Mouse (Mus musculus): ENCODE measurements around the gene Htr1a.

Gene Htr1a

DNA sequence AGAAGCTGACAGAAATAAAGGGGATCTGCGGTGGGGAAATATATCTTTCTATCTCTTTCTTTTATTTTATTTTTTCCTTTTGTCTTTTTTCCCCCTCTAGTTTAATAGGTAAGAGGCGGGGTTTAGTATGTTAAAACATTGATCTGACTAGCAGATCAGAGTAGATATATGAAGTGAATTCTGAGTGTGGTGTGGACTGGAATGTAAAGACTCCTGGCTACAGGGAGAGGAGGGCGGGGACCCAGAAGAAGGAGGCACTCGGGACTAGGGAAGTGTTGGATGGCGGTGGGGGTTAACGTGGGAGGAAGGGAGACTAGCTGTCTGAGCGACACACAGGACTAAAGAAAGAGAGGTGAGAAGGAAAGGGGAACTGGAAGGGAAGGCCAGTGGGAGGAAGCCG is at the start of gene Htr1a:
Htr1a (plus strand) TSS at position 301 of the 400 bp plus-strand sequence.
- CTCF ChIA-PET: no interaction called here

DNA sequence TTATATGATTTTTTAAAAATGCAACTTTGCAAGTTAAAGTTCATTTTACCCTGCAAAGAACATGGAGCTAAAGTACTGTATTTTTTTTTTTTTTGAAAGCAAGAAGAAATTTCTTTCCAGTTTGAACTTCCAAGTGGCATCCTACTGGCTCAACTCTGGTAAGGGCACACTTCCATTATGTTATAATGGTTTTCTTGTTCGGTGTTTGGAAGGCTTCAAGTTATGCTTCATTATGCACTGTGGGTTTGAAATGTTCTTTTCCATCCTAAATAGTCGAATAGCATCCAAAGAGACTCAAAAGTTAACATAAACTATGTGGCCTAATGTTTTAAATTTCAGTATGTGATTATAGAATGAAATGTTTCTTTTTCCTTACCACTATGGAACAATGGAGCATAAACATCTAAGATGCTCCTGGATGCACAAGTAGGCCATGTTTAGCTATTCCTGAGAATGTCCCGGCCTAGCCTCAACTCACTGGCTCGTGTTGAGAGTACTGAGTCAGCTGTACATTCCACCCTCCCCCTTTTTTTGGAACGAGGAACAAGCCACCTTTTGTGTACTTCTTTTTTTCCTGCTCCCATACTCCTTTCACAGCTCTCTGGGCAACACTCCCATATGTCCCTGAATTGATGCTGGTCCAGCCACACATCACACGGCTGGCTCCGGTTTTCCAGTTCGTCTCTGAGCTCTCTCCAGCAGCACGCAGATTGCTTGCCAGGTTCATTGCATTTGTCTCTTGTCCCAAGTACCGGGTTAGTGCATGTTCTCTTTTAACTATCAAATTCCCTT is 31.7 kb upstream of the Htr1a start:
- CTCF ChIA-PET: no interaction called here

DNA sequence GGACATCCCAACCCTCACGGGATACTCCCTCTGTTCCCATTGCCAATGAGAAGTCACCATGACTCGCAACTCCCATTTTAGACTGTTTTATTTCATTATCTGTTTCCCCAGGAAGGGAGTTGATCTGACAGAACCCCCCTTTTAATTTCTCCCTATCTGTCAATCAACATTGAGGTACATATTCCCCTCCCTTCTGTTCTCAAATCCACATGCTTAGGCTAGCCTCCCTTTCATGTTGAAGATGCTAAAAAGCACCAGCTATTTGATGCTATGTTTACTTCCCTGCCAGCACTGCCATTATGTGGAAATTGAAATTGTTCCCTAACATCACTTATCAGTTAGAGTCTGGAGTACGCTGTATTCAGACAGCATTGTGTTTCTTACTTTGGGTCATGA is 31.1 kb upstream of the Htr1a start:
- CTCF ChIA-PET: no interaction called here

DNA sequence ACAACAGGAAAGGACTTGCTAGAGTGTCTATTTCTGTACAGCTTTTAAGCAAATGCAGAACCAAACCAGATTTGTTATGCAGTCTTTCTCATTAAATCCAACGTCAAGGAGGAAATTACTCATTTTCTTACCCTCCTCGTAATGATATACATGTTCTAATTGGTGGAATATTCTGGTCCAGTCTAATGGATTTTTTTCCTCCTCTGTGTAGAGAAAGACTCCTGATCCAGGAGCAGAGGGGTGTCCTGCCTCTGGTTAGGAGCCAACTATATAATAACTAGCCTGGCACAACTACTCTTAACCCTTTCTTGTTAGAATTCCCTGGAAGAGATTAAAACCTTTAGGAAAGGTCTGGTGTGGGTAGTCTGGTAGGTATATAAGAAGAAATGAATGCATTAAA is 10.3 kb upstream of the Htr1a start:
- CTCF ChIA-PET: no interaction called here

DNA sequence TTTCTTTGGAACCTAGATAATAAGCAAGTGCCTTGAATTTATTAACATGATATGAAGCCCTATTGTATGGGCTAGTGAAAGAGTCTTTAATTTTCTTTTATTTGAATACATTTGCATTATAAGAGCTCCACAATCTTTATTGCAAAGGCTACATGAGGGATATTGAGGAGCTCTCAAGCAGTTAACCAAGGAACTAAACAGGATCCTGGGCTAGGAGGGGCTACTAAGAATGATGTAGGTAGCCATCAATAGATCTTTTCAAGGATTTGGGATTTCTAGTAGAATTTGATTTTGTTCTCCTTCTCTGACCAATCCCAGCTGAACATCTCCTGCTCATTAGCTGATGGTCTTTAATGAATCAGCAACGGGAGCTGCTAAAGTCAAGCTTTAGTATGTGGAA is 9.8 kb upstream of the Htr1a start:
- CTCF ChIA-PET: no interaction called here

DNA sequence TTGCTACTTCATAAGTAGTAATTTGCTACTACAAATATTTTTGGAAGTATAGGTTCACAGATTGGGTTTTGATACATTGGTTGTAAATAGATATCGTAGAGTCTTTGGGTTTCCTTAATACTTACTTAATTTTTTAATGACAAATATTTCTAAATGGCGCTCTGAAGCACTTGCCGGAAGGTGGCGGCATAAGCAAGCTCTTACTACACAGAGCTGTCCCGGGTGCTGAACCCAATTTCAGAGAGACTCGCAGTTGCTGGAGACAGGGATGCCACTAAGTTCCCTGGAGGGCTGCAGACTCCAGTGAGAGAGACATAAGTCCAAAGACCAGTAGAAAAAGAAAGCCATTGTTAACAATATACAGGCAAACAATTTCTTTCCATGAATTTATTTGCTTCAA is 863 bp upstream of the Htr1a start:
- CTCF ChIA-PET: no interaction called here

DNA sequence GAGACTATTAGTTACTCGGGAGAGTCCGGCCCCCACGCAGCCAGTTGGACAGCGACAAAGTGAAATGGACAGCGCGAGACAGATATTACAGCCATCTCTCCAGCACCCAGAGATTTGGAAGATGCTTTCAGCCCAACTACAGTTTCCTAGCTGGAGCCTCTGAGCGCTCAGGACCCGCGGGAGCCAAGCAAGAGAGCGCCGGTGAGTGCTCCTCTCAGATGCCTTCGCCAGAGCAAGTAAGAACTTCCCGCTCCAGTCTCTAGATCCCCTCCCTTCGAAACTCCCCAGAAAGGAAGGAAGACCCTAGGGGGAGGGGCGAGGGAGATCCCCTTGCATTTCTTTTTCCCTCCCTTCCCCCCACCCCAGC is 415 bp downstream of the Htr1a start:
- CTCF ChIA-PET: no interaction called here

DNA sequence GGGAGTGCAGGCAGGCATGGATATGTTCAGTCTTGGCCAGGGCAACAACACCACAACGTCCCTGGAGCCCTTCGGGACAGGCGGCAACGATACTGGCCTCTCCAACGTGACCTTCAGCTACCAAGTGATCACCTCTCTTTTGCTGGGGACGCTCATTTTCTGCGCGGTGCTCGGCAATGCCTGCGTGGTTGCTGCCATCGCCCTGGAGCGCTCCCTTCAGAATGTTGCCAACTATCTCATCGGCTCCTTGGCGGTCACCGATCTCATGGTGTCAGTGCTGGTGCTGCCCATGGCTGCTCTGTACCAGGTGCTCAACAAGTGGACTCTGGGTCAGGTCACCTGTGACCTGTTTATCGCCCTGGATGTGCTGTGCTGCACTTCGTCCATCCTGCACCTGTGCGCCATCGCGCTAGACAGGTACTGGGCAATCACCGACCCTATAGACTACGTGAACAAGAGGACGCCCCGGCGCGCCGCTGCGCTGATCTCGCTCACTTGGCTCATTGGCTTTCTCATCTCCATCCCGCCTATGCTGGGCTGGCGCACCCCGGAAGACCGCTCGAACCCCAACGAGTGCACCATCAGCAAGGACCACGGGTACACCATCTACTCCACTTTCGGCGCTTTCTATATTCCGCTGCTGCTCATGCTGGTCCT is 927 bp downstream of the Htr1a start:
- CTCF ChIA-PET: no interaction called here

DNA sequence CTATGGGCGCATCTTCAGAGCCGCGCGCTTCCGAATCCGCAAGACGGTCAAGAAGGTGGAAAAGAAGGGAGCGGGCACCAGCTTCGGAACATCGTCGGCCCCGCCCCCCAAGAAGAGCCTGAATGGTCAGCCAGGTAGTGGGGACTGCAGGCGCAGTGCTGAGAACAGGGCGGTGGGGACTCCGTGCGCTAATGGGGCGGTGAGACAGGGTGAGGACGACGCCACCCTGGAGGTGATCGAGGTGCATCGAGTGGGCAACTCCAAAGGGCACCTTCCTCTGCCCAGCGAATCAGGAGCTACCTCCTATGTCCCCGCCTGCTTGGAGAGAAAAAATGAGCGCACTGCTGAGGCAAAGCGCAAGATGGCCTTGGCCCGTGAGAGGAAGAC is 1.4 kb downstream of the Htr1a start:
- CTCF ChIA-PET: no interaction called here

DNA sequence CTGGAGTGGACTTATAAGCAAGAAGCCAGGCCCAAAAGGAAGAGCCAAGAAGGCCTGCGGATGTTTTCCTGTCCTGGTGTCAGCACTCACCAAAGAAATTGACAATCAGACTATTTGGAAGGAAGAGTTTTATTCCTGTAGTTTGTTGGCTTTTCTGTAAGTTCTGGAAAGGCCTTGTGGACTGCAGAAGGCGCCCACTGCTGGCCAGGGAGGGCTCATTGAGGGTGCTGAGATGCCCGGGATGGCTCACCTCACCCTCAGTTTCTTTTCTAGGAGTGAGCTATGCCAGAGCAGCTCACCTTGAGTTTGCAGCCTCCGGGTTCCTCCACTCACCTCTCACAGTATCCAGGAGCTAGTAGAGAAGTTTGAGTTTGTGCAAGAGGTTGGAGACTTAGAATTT is 2.8 kb downstream of the Htr1a start:
- CTCF ChIA-PET: no interaction called here

DNA sequence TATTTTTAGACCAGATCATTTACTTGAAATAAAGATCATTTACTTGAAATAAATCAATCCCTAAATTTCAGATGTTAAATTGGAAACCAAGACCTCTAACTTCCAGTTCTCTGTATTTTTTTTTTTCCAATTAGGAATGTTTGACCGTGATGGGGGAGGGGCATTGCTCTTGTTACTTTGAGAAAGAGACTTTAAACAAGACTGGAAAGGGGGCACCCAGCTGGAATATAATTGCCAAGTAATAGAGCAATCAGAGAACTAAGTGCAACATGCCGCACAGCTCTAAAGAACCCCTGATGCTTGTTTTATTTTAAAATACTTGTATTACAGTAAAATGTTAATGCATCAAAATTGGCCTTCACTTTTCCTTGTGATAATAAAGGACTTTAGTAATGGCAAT is 4.3 kb downstream of the Htr1a start:
- CTCF ChIA-PET: no interaction called here

DNA sequence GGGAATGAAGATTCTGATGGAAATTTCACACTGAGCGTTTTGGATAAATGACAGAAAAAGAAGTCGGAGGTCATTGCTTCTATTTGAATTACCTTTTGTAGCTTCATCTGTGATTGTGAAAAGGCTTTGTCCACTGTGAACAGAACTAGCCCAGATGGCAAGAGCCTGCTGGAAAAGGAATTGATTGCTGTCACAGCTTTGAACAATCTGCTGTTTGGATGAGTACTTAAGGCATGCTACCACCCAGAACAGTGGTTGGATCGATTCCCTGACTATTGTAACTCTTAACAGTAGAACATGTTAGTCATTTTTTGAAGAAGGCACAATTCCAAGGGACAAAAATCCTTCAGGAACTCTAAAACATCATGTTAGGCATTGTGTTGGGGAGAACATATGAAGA is 8.1 kb downstream of the Htr1a start:
- CTCF ChIA-PET: no interaction called here

Measured in spleen, embryonic (tissue).